Mouse (Mus musculus): ENCODE data around the gene Hyls1. TPM values are rescaled to one million over a fixed set of nuclear protein-coding genes. Genes with fewer than 3 reads are reported as not detected.

Hyls1 gene
- total and polyA plus RNA-seq, 3 experiments = 15.4 to 18.9 (median 18.3) TPM

DNA sequence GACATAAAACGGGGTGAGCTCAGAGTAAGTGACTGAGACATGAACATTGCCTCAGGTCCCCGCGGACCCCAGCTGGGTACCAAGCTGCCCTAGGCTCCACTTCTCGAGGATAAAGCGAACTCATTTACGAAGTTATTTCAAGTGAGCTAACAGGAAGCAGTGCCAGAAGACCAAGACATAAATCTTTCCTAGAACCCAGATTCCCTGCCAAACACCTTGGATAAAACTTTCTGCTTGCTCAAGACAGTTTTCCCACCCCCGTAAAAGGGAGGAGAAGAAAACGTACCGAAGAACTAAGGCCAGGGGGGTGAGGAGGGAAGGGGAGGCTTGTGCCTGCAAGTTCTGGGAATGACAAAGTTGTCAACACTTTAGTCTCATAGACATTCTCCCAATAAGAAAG, 36.9 kb downstream of the Hyls1 start:
- Histone ChIP-seq H3K4me2 (ENCODE audit: insufficient read depth, low read depth, poor library complexity, severe bottlenecking) (no peak overlapping the region), H3K27ac (ENCODE audit: insufficient read depth, low read depth) (no peak overlapping the region), H3K9me3 (replicated peaks; ENCODE audit: low read length) (no peaks in the 10 kb centered on the region), H3K4me3 (replicated peaks in 1 of 3; ENCODE audit: low read depth in 2 of 3, low read length in 2 of 3, poor library complexity in 1 of 3) (no peak overlapping the region), H3K27me3 (replicated peaks) (no peaks in the 10 kb centered on the region), H3K4me1 (ENCODE audit: control insufficient read depth in 1 of 2, insufficient read depth in 2 of 2) (peaks cover 6 to 20% of the 10 kb centered on the region in 2 experiments; a peak in 3 of 4 replicates), H3K36me3 (replicated peaks in 1 of 2; ENCODE audit: control insufficient read depth in 1 of 2, insufficient read depth in 1 of 2, low read length in 1 of 2) (no peaks in the 10 kb centered on the region), H3K79me2 (replicated peaks; ENCODE audit: control insufficient read depth, extremely low read depth, insufficient read depth, poor library complexity, severe bottlenecking) (no peaks in the 10 kb centered on the region), H3K9ac (ENCODE audit: insufficient read depth, low read depth) (no peak overlapping the region)
- TF ChIP-seq NRF1 (IDR thresholded peaks at IDR 0.05; ENCODE audit: low read depth, low read length) = no peak
- TF ChIP-seq RCOR1 (conservative IDR thresholded peaks at IDR 0.05; ENCODE audit: low read depth, low read length) = no peak
- TF ChIP-seq TCF12 (IDR thresholded peaks at IDR 0.05; ENCODE audit: low read depth, low read length) = no peak
- TF ChIP-seq ZC3H11A (IDR thresholded peaks at IDR 0.05; ENCODE audit: low read depth, low read length) = no peak
- no peak for TF ChIP-seq ETS1 (conservative IDR thresholded peaks at IDR 0.05; ENCODE audit: low read depth, low read length)
- no peak for TF ChIP-seq PAX5 (IDR thresholded peaks at IDR 0.05; ENCODE audit: low read length)
- no peak for TF ChIP-seq MEF2A (IDR thresholded peaks at IDR 0.05; ENCODE audit: borderline replicate concordance, low read depth, low read length)
- no peak for TF ChIP-seq MAFK (IDR thresholded peaks at IDR 0.05; ENCODE audit: insufficient replicate concordance, low read length)
- no peak for TF ChIP-seq ZMIZ1 (IDR thresholded peaks at IDR 0.05; ENCODE audit: low read depth, low read length)
- no peak for TF ChIP-seq SIN3A (IDR thresholded peaks at IDR 0.05; ENCODE audit: low read length)
- no peak for TF ChIP-seq MXI1 (IDR thresholded peaks at IDR 0.05; ENCODE audit: low read depth, low read length)
- no peak for TF ChIP-seq UBTF (IDR thresholded peaks at IDR 0.05; ENCODE audit: low read depth, low read length)
- no peak for TF ChIP-seq ZKSCAN1 (IDR thresholded peaks at IDR 0.05; ENCODE audit: borderline replicate concordance, low read depth, low read length)
- TF ChIP-seq GABPA (IDR thresholded peaks at IDR 0.05; ENCODE audit: insufficient replicate concordance, low read depth, low read length) = no peak
- no peak for TF ChIP-seq CTCF (conservative IDR thresholded peaks at IDR 0.05 in 1 of 2, IDR thresholded peaks at IDR 0.05 in 1 of 2; ENCODE audit: low read depth in 2 of 2, low read length in 2 of 2)
- no peak for TF ChIP-seq IRF4 (IDR thresholded peaks at IDR 0.05; ENCODE audit: low read depth, low read length)
- no peak for TF ChIP-seq HCFC1 (IDR thresholded peaks at IDR 0.05; ENCODE audit: low read depth, low read length)
- TF ChIP-seq KAT2A (IDR thresholded peaks at IDR 0.05; ENCODE audit: insufficient replicate concordance, low read length) = no peak
- no peak for TF ChIP-seq CHD2 (IDR thresholded peaks at IDR 0.05; ENCODE audit: low read length)
- no peak for TF ChIP-seq SMC3 (IDR thresholded peaks at IDR 0.05; ENCODE audit: low read depth, low read length)
- no peak for DNase-seq (ENCODE audit: extremely low read depth)
- in situ Hi-C loops (cut with MboI; ENCODE audit: low pct_ligation_motif_present, low pct_unique_long_range_greater_than_20kb, low sequenced_read_pairs) = loop anchor here (5.0 to 25.0 kb wide), 2 partner anchors 251 to 496 kb away; no protein-coding TSS in a partner anchor
- dilution Hi-C loops (cut with MboI; ENCODE audit: extremely low pct_ligation_motif_present, extremely low pct_unique_long_range_greater_than_20kb, low sequenced_read_pairs) = loop anchor here (25.0 kb wide), 1 partner anchor 246 kb away; no protein-coding TSS in a partner anchor

DNA sequence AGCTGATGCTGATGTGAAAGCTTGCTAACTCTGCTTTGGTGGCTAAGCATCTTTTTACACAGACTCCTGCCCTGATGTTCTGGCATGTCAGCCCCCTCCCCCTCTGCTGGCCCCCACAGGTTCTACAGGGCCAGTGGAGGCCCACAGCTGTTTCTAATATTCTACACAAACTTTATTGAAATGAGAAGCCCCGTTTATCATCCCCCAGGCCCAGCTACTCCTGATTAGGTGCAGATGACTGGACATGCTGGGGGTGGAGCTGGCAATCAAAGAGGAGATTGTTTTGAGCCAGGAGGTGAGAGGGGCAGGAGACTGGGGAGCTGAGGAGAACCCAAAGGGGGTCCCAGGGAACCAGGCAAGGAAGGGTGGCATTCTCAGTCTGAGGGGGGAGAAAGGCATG, 40.4 kb downstream of the Hyls1 start:
- dilution Hi-C loops (cut with MboI; ENCODE audit: extremely low pct_ligation_motif_present, extremely low pct_unique_long_range_greater_than_20kb, low sequenced_read_pairs) = loop anchor here (25.0 kb wide), 1 partner anchor 242 kb away; no protein-coding TSS in a partner anchor
- no peak overlapping the region for H3K4me3 ChIP-seq (replicated peaks in 1 of 3; ENCODE audit: low read depth in 2 of 3, low read length in 2 of 3, poor library complexity in 1 of 3)
- no peak for TF ChIP-seq GABPA (IDR thresholded peaks at IDR 0.05; ENCODE audit: insufficient replicate concordance, low read depth, low read length)
- no peak for TF ChIP-seq EP300 (IDR thresholded peaks at IDR 0.05; ENCODE audit: low read length)
- TF ChIP-seq CHD2 (IDR thresholded peaks at IDR 0.05; ENCODE audit: low read length) = no peak
- TF ChIP-seq CHD1 (IDR thresholded peaks at IDR 0.05; ENCODE audit: low read depth, low read length) = no peak
- no peak for TF ChIP-seq MAX (IDR thresholded peaks at IDR 0.05; ENCODE audit: low read length)
- TF ChIP-seq SMC3 (IDR thresholded peaks at IDR 0.05; ENCODE audit: low read depth, low read length) = no peak
- no peak for TF ChIP-seq USF1 (IDR thresholded peaks at IDR 0.05; ENCODE audit: low read depth, low read length)
- no peak for TF ChIP-seq HCFC1 (IDR thresholded peaks at IDR 0.05; ENCODE audit: low read depth, low read length)

More for the DNA sequence above, 40.4 kb downstream of the Hyls1 start:
- Histone ChIP-seq H3K27me3 (replicated peaks) (no peaks in the 10 kb centered on the region), H3K4me2 (ENCODE audit: insufficient read depth, low read depth, poor library complexity, severe bottlenecking) (no peak overlapping the region), H3K27ac (ENCODE audit: insufficient read depth, low read depth) (no peak overlapping the region), H3K9me3 (replicated peaks; ENCODE audit: low read length) (no peaks in the 10 kb centered on the region), H3K36me3 (replicated peaks in 1 of 2; ENCODE audit: control insufficient read depth in 1 of 2, insufficient read depth in 1 of 2, low read length in 1 of 2) (no peaks in the 10 kb centered on the region), H3K79me2 (replicated peaks; ENCODE audit: control insufficient read depth, extremely low read depth, insufficient read depth, poor library complexity, severe bottlenecking) (no peaks in the 10 kb centered on the region), H3K4me1 (ENCODE audit: control insufficient read depth in 1 of 2, insufficient read depth in 2 of 2) (peaks cover 0 to 1% of the 10 kb centered on the region in 2 experiments; a peak in 2 of 4 replicates), H3K9ac (ENCODE audit: insufficient read depth, low read depth) (no peak overlapping the region)
- DNase-seq (ENCODE audit: extremely low read depth) = no peak
- in situ Hi-C loops (cut with MboI; ENCODE audit: low pct_ligation_motif_present, low pct_unique_long_range_greater_than_20kb, low sequenced_read_pairs) = loop anchor here (5.0 to 25.0 kb wide), 2 partner anchors 247 to 492 kb away; no protein-coding TSS in a partner anchor
